Comparison of ENCODE assay signal across 18 mouse cellular contexts in genomic region chr5:147744900-147745653, GRCm38 (mm10).
"Had no signal": no experiment of that assay in that cellular context is flagged by ENCODE, and none has a peak within 500 bp of the region (broad histone marks: within the 10 kb centered on the region; RNA-seq: fewer than 3 reads in every experiment).

No protein-coding gene starts in this region.

- H3K27ac ChIP-seq: kidney, postnatal 0 days; limb, embryonic 13.5 days; liver, embryonic 12.5 days; midbrain, embryonic 10.5 days; neural tube, embryonic 12.5 days; stomach, embryonic 15.5 days had no signal

- H3K4me3 ChIP-seq: limb, embryonic 13.5 days; liver, embryonic 12.5 days; midbrain, embryonic 10.5 days; myocyte; neural tube, embryonic 12.5 days; stomach, embryonic 15.5 days had no signal

- H3K4me2 ChIP-seq: limb, embryonic 13.5 days; liver, embryonic 12.5 days; neural tube, embryonic 12.5 days; stomach, embryonic 15.5 days had no signal

- H3K9me3 ChIP-seq: limb, embryonic 13.5 days; liver, embryonic 12.5 days; midbrain, embryonic 10.5 days; neural tube, embryonic 12.5 days; stomach, embryonic 15.5 days had no signal

- H3K36me3 ChIP-seq: limb, embryonic 13.5 days; liver, embryonic 12.5 days; midbrain, embryonic 10.5 days; neural tube, embryonic 12.5 days; stomach, embryonic 15.5 days had no signal

- H3K4me1 ChIP-seq: liver, embryonic 12.5 days had no signal

- H3K9ac ChIP-seq: limb, embryonic 13.5 days; liver, embryonic 12.5 days; neural tube, embryonic 12.5 days; stomach, embryonic 15.5 days had no signal

- ATAC-seq: liver, embryonic 12.5 days had no signal

- DNase-seq: kidney, adult 11 months; kidney, adult 9 months; kidney, postnatal 36 days; layer of hippocampus, adult 9-11 months; left cerebral cortex, postnatal 4 days; midbrain, embryonic 14.5 days; retina, postnatal 1 day; right cerebral cortex, postnatal 4 days; spleen, adult 18-20 months; thymus, adult 18-20 months; thymus, postnatal 14 days had no signal

- H3K27me3 ChIP-seq: stomach, embryonic 15.5 days had no signal
